Mouse (Mus musculus): ENCODE results near the gene Rybp. TPM values are rescaled to one million over a fixed set of nuclear protein-coding genes. Genes with fewer than 3 reads are reported as not detected.

The Rybp gene
- polyA plus RNA-seq, 1 experiment from 2014 or later, result 10.0 TPM

DNA sequence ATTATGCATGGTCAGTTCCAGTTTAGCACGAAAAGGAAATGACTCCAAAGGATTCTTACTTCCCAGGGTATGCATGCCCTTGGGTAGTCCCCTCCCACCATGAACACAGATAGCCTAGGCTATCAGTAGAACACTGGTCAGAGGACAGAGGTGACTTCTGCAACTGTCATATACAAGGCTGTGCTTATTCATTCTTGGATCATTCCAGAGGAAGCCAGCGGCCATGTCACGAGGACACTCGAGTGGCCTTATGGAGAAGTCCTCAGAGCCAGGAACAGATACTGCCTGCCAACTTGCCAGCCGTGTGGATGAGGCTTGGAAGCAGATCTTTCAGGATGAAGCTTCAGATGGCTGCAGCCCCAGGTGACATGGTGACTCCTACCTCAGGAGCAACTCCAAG, 34.9 kb upstream of the Rybp start:
- peaks cover 15% of the 10 kb centered on the region for H3K27me3 ChIP-seq (replicated peaks)
- H3K4me1 ChIP-seq, result no peaks in the 10 kb centered on the region
- H3K9me3 ChIP-seq (replicated peaks), result no peaks in the 10 kb centered on the region
- no peak overlapping the region for H3K9ac ChIP-seq
- no peak overlapping the region for H3K27ac ChIP-seq
- no peak overlapping the region for H3K4me2 ChIP-seq
- no peaks in the 10 kb centered on the region for H3K36me3 ChIP-seq
- no peak overlapping the region for H3K4me3 ChIP-seq
- no peak for ATAC-seq
- 55% methylated on average over 5 of the region's 5 CpGs for WGBS (ENCODE audit: insufficient replicate concordance)

DNA sequence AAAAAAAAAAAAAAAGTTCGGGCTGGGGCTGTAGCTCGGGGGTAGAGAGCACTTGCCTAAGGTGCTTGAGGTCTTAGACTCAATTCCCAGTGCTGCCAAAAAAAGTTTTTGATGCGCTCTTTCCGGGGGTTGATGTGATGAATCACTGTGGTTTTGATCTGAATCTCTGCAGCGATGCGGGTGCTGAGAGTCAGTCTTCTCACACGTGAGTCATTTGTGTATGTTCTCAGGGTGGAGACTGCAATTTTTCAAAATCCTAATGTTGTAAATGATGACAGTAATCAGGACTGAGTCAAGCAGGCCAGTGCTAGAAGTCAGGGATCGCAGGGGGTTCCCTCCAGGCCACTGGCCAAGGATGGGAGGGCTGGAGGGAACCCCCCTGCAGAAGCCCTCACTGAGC, 26.9 kb upstream of the Rybp start:
- no peak overlapping the region for H3K4me2 ChIP-seq
- H3K36me3 ChIP-seq, result no peaks in the 10 kb centered on the region
- H3K27ac ChIP-seq, result no peak overlapping the region
- H3K27me3 ChIP-seq (replicated peaks), result peaks cover 14% of the 10 kb centered on the region; the same call in 1 of the 2 replicates
- no peak overlapping the region for H3K9ac ChIP-seq
- no peak overlapping the region for H3K4me3 ChIP-seq
- WGBS (ENCODE audit: insufficient replicate concordance), result 45% methylated on average over 8 of the region's 8 CpGs
- no peaks in the 10 kb centered on the region for H3K9me3 ChIP-seq (replicated peaks)
- no peaks in the 10 kb centered on the region for H3K4me1 ChIP-seq
- no peak for ATAC-seq

DNA sequence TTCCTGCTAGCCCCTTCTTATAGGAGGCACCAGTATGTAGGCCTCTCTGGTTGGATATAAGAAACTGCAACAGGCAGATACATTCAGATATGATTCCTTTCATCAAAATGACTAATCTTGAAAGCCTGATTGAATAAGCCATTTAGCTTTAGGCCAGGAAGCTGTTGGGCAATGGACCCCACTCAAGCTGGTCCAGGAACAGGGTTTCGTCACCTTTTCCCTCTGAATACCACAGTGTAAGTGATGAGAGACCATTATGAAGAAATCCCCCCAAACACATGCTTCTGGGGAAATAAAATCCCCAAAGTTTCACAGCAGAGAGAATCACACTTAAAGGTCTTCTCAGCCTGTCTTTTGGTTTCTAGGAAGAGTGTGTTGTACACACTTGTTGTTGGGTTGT, 23.9 kb upstream of the Rybp start:
- 59% methylated on average over 1 of the region's 1 CpGs for WGBS (ENCODE audit: insufficient replicate concordance)
- H3K9ac ChIP-seq, result no peak overlapping the region
- H3K4me1 ChIP-seq, result no peaks in the 10 kb centered on the region
- H3K27ac ChIP-seq, result no peak overlapping the region
- no peaks in the 10 kb centered on the region for H3K36me3 ChIP-seq
- no peaks in the 10 kb centered on the region for H3K9me3 ChIP-seq (replicated peaks)
- no peak overlapping the region for H3K4me2 ChIP-seq
- H3K4me3 ChIP-seq, result no peak overlapping the region
- no peak for ATAC-seq
- peaks cover 14% of the 10 kb centered on the region; the same call in 1 of the 2 replicates for H3K27me3 ChIP-seq (replicated peaks)

DNA sequence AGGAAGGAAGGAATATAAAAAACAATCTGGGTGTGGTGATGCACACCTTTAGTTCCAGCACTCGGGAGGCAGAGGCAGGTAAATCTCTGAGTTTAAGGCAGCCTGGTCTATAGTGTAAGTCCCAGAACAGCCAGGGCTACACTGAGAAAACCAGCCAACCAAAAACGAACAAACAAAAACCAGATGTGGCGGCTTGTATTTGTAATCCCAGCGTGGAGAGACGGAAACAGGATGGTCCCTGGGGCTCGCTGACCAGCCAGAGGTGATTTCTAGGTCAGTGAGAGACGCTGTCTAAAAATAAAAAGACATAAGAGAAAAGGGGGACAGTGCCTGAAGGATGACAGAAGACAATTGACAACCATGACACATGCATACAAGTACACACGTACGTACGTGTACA, 17.5 kb upstream of the Rybp start:
- Histone ChIP-seq H3K36me3 (no peaks in the 10 kb centered on the region), H3K4me1 (peaks cover 3% of the 10 kb centered on the region; the same call in 1 of the 2 replicates), H3K4me2 (no peak overlapping the region), H3K27me3 (replicated peaks) (peaks cover 5% of the 10 kb centered on the region; the same call in 1 of the 2 replicates), H3K9me3 (replicated peaks) (no peaks in the 10 kb centered on the region), H3K27ac (no peak overlapping the region), H3K4me3 (no peak overlapping the region), H3K9ac (no peak overlapping the region)
- ATAC-seq, result no peak
- 78% methylated on average over 10 of the region's 10 CpGs for WGBS (ENCODE audit: insufficient replicate concordance)

DNA sequence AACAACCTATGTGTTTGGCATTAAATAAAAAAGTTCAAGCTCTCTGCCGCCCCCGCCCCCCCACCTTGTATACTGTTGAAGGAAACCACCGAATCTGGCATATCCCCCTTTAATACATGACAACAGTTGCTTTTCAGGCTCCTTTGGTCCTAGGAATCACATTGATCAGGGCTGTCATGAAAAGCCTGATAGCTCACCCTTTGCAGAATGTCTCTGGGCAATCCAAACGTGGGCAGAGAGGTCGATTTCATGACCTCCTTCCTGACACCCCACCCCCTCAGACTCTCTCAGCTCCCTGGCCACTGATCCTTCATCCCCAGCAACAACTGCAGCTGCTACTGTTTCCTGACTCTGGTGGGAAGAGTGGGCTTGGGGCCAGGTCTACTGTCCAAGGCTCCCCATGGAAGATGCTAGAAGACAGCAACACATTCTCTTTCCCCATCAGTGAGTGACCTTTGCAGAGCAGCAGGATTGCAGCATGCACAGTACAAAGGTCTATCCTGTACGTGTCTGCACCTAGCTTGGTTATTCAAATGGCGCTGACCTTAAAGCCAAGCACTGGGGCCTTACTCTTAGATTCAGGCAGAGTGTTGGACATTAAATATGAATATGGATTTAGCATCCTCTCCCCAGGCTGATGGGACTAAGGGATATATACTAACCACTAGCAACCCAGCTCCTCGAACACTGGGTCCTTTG, 14.3 kb upstream of the Rybp start:
- 51% methylated on average over 8 of the region's 8 CpGs for WGBS (ENCODE audit: insufficient replicate concordance)
- peaks cover 21% of the 10 kb centered on the region for H3K27me3 ChIP-seq (replicated peaks)

DNA sequence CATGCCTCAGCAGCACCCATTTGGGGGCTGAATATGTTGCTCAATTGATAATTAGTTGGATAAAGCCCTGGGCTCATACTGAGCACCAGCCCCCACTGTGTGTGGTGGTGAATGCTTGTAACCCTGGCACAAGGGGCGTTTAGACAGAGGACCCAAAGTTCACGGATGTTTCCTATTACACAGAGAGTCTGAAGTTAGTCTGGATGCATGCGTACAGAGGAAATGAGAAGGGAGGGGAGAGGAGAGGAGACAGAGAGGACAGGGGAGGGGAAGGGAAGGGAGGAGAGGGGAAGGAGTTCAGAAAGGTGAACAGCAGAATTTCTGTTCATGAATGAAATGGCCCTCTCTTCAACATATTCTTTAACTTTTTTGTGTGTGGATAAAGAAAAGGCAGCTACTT, 13.5 kb upstream of the Rybp start:
- H3K9me3 ChIP-seq (replicated peaks), result no peaks in the 10 kb centered on the region
- H3K4me1 ChIP-seq, result peaks cover 3% of the 10 kb centered on the region; the same call in 1 of the 2 replicates
- no peak overlapping the region for H3K4me3 ChIP-seq
- no peak overlapping the region for H3K4me2 ChIP-seq
- no peak overlapping the region for H3K9ac ChIP-seq
- 24% methylated on average over 3 of the region's 3 CpGs for WGBS (ENCODE audit: insufficient replicate concordance)
- no peak overlapping the region for H3K27ac ChIP-seq
- H3K36me3 ChIP-seq, result no peaks in the 10 kb centered on the region
- no peak for ATAC-seq
- H3K27me3 ChIP-seq (replicated peaks), result peaks cover 28% of the 10 kb centered on the region

More for the DNA sequence above, 14.3 kb upstream of the Rybp start:
- H3K4me1 ChIP-seq, result peaks cover 3% of the 10 kb centered on the region; the same call in 1 of the 2 replicates
- no peak overlapping the region for H3K4me2 ChIP-seq
- no peak overlapping the region for H3K9ac ChIP-seq
- no peaks in the 10 kb centered on the region for H3K36me3 ChIP-seq
- no peak overlapping the region for H3K4me3 ChIP-seq
- H3K9me3 ChIP-seq (replicated peaks), result no peaks in the 10 kb centered on the region
- peak overlapping the region; percentile 36; the same call in 1 of the 2 replicates for H3K27ac ChIP-seq
- peak; percentile 46 for ATAC-seq

DNA sequence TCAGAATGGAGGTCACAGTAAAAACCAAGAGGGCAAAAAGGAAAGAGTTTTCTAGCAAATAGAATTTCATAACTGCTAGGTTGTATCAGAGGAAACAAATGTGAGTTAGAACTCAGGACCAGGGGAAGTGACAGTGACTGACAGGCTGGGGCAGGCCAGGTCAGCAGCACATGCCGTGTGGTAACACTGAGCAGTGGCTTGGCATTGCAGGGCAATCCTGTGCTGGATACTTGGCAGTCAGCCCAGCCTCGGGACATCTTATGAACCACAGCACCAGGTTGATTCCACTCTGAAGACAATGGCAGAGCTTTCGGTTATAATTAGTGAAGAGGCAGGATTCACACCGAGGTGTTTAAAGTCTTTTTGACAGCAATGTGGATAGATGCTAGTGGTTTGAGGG, 11.7 kb upstream of the Rybp start:
- no peak overlapping the region for H3K27ac ChIP-seq
- WGBS (ENCODE audit: insufficient replicate concordance), result 55% methylated on average over 4 of the region's 4 CpGs
- peaks cover 34% of the 10 kb centered on the region for H3K27me3 ChIP-seq (replicated peaks)

DNA sequence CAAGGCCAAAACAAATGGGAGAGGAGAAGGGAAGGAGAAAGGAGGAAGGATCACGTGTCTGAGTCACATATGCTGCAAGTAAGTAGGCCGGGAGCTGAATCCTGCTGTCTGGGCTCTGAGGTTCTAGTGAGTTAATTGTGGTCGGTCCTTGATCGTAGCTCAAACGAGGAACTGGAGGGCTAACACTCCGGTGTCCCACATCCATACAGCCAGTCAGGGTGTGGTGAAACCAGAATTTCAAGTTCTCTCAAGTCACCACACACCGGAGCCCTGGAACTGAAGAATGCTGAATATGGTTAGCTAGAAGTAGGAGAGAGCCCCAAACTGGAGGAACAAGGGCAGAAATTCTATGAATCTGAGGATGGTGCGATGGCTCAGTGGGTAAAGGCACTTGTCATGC, 10.3 kb upstream of the Rybp start:
- no peak overlapping the region for H3K4me2 ChIP-seq
- H3K4me3 ChIP-seq, result no peak overlapping the region
- no peak overlapping the region for H3K9ac ChIP-seq
- 57% methylated on average over 8 of the region's 8 CpGs for WGBS (ENCODE audit: insufficient replicate concordance)
- no peaks in the 10 kb centered on the region for H3K36me3 ChIP-seq
- no peak overlapping the region for H3K27ac ChIP-seq
- H3K27me3 ChIP-seq (replicated peaks), result peaks cover 42% of the 10 kb centered on the region
- H3K4me1 ChIP-seq, result peaks cover 3% of the 10 kb centered on the region; the same call in 1 of the 2 replicates
- no peaks in the 10 kb centered on the region for H3K9me3 ChIP-seq (replicated peaks)
- no peak for ATAC-seq

More for the DNA sequence above, 11.7 kb upstream of the Rybp start:
- Histone ChIP-seq H3K9me3 (replicated peaks) (no peaks in the 10 kb centered on the region), H3K4me2 (no peak overlapping the region), H3K36me3 (no peaks in the 10 kb centered on the region), H3K4me3 (no peak overlapping the region), H3K4me1 (peaks cover 3% of the 10 kb centered on the region; the same call in 1 of the 2 replicates), H3K9ac (no peak overlapping the region)
- no peak for ATAC-seq

DNA sequence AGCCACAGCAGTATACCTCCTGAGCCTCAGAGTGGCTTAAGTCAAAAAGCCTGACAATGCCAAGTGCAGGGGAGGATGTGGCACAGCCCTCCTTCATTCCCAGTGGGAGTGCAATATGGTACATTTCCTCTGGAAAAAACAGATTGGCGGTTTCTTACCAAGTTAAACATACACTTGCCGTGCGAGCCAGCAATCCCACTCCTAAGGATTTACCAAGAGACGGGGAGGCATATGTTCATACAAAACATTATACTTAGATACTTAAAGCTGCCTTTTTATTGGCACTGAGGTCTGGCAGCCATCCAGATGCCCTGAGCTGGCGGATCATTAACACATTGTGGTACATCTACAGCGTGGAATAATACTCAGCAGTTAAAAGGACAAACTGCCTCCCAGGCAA, 5.1 kb upstream of the Rybp start:
- H3K4me1 ChIP-seq, result peaks cover 23% of the 10 kb centered on the region
- ATAC-seq, result no peak
- peaks cover 55% of the 10 kb centered on the region for H3K27me3 ChIP-seq (replicated peaks)
- no peaks in the 10 kb centered on the region for H3K36me3 ChIP-seq
- no peak overlapping the region for H3K4me3 ChIP-seq
- WGBS (ENCODE audit: insufficient replicate concordance), result 81% methylated on average over 6 of the region's 6 CpGs
- H3K9ac ChIP-seq, result no peak overlapping the region
- no peak overlapping the region for H3K4me2 ChIP-seq
- H3K27ac ChIP-seq, result no peak overlapping the region
- no peaks in the 10 kb centered on the region for H3K9me3 ChIP-seq (replicated peaks)

DNA sequence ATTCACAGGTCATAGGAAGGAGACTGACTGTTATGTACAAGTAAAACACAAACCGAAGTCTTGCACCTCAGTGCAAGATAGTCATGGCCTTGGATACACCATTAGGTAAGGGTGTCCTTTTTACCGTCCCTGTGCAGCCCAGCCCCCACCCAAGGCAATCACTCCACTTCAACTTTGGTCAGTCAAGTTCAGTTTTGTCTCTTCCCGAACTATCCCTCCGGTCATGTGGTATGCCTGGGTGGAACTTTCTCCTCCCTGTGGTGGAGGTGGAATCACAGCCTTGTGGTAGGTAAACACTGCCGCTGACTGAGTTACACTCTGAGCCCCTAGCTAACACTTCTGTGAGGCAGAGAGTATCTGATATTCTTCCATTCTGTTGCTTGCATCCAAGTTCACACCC, 1.8 kb upstream of the Rybp start:
- Histone ChIP-seq H3K36me3 (no peaks in the 10 kb centered on the region), H3K27ac (no peak overlapping the region), H3K4me1 (peaks cover 34% of the 10 kb centered on the region), H3K9me3 (replicated peaks) (no peaks in the 10 kb centered on the region), H3K27me3 (replicated peaks) (peaks cover 42% of the 10 kb centered on the region), H3K4me2 (0 out of 2 replicates have a peak overlapping the region, but pooled peaks have one; percentile 8), H3K9ac (no peak overlapping the region), H3K4me3 (no peak overlapping the region)
- no peak for ATAC-seq
- WGBS (ENCODE audit: insufficient replicate concordance), result 47% methylated on average over 5 of the region's 5 CpGs

DNA sequence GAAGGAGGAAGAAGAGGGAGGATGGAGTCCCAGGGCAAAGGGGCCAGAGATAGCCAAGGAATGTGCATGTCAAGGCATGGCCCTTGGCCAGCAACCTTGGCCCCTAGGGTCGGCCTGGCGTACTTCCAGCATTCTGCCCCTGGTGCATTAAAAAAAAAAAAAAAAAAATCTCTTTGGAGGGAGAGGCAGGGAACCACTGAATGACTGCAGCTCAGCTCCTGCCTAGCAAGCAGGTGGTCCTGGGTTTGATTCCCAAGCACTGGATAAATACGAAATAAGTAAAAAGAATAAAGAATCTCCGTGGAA, 1.4 kb upstream of the Rybp start:
- no peaks in the 10 kb centered on the region; the same call in 1 of the 2 replicates for H3K36me3 ChIP-seq
- WGBS (ENCODE audit: insufficient replicate concordance), result 36% methylated on average over 4 of the region's 4 CpGs
- peak overlapping the region; percentile 83; the same call in 1 of the 2 replicates for H3K4me3 ChIP-seq

DNA sequence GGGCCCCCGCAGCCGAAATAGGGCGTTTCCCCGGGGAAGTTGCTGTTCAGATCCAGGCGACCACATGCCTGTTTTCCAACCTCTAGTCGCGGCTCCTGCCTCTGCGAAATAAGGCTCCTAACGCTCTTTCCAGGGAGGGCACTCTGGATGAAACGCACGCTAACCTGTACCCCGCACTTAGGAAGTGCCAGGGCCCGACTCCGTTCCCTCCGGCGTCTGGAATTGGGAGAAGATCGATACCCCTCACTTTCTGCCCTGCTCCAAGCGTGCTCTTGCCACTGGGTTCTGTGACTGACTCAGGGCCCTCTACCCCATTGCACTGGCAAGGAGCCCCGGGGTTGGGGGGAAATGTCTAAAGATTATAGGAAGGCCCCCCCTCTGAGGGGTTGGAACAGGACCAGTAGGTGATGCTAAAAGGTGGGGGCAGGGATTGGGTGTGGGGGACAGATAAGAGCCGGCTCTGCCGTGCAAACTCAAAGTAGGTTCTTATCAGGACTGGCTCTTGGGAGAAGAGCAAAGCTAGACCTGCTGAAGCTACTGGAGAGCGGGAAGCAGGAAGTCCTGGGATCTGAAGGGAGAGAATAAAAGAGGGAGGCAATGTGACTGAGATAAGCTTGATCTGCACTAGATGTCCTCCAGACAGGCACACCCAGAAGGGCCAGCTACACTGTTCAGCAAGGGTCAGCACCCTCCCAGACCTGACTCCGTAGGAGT, 888 bp upstream of the Rybp start:
- peak overlapping the region; percentile 100 for H3K4me2 ChIP-seq
- peak overlapping the region; percentile 86 for H3K27ac ChIP-seq
- no peaks in the 10 kb centered on the region; the same call in 1 of the 2 replicates for H3K36me3 ChIP-seq
- H3K9me3 ChIP-seq (replicated peaks), result no peaks in the 10 kb centered on the region
- peak; percentile 65 for ATAC-seq
- H3K4me1 ChIP-seq, result peaks cover 43% of the 10 kb centered on the region
- under 1% methylated on average over 23 of the region's 23 CpGs for whole genome bisulfite sequencing (ENCODE audit: insufficient replicate concordance)
- H3K4me3 ChIP-seq, result peak overlapping the region; percentile 83
- peaks cover 34% of the 10 kb centered on the region; the same call in 1 of the 2 replicates for H3K27me3 ChIP-seq (replicated peaks)
- H3K9ac ChIP-seq, result peak overlapping the region; percentile 86

More for the DNA sequence above, 1.4 kb upstream of the Rybp start:
- H3K9me3 ChIP-seq (replicated peaks), result no peaks in the 10 kb centered on the region
- peaks cover 39% of the 10 kb centered on the region for H3K27me3 ChIP-seq (replicated peaks)
- H3K9ac ChIP-seq, result 0 out of 2 replicates have a peak overlapping the region, but pooled peaks have one; percentile 86
- H3K4me2 ChIP-seq, result peak overlapping the region; percentile 100
- no peak for ATAC-seq
- peaks cover 38% of the 10 kb centered on the region for H3K4me1 ChIP-seq
- no peak overlapping the region for H3K27ac ChIP-seq
